Mouse (Mus musculus) T-helper 1 cell (primary cell): ENCODE measurements at regions not wholly inside any gene's neighbourhood (a gene's known extent, or its start where the extent isn't known, plus 50 kb on each side); places are given as distances from the start of the nearest gene placed in this dataset.

Source experiments
- in situ Hi-C: fragments of 300-600 bp; cut with MboI, MseI; formaldehyde crosslinking; loops from one replicate; pipeline ENCODE4 v1.15.1; 2025; ENCODE audit warnings: high pct_unique_total_duplicates

DNA sequence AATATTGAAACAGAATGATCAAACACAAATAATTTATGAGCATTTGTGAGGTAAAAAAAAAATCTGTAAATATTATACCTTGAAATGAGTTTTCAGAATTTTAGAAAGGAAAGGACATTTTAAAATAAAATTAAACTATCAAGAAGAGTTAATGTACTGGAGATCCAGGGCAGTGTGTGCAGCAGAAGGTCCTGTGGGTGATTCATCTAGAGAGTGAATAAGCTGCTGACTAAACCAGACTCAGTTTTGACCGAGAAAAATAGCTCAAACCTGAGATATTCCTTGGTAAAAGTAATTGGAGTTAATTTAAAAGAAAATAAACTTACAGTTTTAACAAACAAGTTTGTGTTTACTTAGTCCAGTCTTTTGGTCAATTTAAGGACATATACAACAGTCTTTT, 1118.6 kb upstream of the Celf2 start:
- in situ Hi-C loops, result no loop called here

DNA sequence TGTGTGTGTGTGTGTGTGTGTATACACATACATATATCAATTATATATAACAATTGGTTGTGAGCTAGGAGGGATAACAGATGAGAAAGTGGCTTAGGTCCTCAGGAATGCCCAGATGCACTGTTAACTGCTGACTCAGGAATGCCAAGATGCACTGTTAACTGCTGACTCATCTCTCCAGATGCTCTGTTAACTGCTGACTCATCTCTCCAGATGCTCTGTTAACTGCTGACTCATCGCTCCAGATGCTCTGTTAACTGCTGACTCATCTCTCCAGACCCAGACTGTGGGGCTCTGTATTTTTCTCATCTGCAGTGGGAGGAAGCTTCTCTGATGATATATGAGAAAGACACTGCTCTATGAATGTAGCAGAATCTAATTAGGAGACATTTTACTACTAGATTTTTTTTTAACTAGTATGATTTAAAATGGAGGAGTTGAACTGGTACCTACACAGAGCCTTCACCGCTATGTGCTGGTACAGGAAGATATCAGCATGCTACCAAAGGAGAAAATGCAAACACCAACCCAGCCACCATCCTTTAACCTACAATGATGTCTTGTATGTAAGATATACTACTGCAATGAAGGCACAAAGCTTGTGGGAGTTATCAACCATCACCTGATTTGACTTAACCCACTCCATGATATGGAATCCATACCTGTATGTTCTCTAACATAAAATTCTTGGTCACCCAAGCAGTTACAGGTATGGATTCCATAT, 1119.3 kb upstream of the Celf2 start:
- in situ Hi-C loops, result no loop called here

DNA sequence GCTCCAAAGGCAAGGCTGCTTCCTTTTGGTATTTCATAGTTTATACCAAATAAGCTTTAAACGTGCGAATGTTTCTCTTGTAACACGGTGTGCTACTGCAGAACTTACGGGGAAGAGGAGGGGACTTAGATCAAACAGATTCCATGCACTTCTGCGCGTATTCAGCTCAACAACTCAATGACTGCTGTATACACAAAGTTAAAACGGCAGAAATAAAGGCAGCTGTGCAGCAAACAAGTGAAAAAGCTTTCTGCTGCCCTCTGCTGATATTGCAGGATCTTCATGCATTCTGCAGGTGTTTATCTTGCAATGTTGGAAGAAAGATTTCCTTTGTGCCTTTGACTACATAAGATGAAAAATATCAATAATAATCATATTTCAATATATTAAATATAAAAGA, 1128.7 kb upstream of the Celf2 start:
- in situ Hi-C loops, result no loop called here

DNA sequence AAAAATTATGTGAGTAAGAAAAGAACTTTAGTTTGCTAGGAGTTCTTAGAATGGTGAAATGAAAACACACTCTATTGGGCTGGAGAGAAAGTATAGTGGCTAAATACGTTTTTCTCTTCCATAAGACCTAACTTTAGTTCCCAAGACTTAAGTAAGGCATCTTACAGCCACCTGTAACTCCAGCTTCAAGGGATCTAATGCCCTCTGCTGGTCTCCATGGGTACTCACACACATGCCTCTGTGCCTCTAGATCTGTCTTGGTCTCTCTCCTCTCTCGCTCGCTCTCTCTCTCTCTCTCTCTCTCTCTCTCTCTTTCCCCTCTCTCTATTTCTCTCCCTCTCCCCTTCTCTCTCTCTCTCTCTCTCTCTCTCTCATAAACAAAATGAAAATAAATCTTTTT, 1129.9 kb upstream of the Celf2 start:
- in situ Hi-C loops, result no loop called here

DNA sequence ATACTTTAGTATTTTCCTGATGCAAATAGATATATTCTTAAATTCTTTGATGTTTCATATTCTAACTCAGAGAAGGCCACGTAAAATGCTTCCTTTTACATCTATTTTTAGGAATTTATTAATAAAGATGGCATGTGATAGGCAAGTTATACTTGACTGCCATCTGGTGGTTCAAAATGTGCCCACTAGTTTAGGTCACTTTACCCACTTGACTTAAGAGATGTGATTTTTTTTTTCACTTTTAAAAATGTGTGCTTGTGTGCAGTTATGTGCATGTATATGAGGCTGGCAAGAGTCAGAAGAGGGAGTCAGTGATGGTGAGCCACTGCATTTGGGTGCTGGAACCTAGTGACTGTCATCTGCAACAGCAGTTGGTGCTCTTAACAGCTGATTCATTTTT, 1136.1 kb upstream of the Celf2 start:
- in situ Hi-C loops, result no loop called here

DNA sequence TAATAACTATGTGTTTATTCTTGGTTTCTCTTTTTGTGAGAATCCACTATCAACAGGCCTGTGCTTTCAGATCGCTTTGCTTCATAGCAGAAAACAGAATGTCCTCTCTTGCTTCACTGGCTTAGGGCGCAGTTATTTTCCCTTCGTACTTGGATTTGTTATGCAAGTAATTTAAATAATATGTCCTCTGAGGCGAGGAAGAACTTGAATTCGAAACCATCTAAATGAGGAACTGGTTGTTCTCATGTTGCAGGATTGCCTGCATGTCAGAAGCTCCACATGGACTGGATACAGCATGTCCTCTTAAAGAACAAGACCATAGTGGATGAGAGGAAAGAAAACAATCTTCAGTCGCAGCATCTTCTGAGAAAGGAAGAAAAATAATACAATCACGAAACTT, 1151.2 kb upstream of the Celf2 start:
- in situ Hi-C loops, result no loop called here

DNA sequence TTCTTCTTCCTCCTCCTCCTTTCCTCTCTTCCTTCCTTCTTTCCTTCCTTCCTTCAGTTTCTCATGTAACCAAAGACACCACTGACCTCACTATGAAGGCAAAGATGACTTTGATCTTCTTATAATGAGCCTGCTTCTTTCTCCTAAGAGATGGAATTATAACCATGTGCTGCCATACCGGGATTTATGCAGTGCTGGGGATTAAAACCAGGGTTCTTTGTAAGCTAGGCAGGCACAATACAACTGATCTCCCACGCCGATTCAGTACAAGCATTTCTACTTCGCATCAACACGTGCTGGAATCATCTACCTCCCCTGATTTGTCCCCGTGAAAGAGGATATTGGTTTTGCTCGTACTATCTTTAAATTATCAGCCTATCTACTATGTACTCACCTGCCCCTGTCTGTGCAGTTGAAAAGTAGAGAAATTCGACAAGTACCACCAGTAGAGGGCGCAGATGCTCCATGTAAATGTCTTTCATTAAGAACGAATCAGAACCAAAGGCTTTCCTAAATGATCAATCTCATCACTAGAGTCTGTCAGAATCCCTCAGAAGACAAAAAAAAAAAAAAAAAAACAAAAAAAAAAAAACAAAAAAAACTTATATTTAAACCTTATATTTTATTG, 1164.5 kb upstream of the Celf2 start:
- in situ Hi-C loops, result loop anchor here (5.0 to 10.0 kb wide), 3 partner anchors 1331 to 1603 kb away; no protein-coding TSS in a partner anchor

DNA sequence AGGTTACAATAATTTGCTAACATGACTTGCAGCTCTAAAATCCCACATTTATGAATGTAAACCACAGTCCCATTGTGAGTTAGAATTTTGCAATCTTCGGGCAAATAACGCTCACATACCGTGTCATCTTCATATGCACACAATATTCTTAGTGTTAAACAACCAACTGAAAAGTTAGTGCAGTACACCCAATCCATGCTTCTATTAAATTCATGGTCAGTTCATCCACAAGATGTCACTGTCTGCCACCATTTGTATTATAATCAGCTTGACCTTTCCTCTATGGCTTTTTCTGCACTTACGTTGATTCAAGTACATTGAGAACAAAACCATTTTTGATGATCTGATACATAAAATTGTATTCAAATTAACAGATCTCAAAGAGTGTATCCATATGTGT, 1166.2 kb upstream of the Celf2 start:
- in situ Hi-C loops, result loop anchor here (5.0 to 10.0 kb wide), 3 partner anchors 1217 to 1419 kb away; partner anchors contain the start of gene Gata3

DNA sequence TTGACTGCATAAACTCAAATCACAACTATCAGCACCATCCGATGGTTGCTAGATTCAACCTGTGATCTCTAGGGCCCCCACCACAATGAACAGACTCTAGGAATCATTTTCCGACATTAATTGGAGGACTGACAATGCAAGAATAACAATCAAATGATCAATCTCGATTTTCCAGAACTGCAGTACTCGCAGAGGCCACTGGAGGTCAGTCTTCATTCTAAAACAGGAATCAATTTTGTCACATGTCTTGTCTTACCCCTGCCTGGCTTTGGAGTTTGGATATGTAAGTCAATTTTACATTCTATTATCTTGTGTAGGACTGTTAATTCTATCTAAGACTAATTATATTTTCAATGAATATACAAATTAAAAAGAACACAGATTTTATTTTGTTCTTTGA, 1167.2 kb upstream of the Celf2 start:
- in situ Hi-C loops, result loop anchor here (5.0 to 10.0 kb wide), 3 partner anchors 1216 to 1418 kb away; partner anchors contain the start of gene Gata3

DNA sequence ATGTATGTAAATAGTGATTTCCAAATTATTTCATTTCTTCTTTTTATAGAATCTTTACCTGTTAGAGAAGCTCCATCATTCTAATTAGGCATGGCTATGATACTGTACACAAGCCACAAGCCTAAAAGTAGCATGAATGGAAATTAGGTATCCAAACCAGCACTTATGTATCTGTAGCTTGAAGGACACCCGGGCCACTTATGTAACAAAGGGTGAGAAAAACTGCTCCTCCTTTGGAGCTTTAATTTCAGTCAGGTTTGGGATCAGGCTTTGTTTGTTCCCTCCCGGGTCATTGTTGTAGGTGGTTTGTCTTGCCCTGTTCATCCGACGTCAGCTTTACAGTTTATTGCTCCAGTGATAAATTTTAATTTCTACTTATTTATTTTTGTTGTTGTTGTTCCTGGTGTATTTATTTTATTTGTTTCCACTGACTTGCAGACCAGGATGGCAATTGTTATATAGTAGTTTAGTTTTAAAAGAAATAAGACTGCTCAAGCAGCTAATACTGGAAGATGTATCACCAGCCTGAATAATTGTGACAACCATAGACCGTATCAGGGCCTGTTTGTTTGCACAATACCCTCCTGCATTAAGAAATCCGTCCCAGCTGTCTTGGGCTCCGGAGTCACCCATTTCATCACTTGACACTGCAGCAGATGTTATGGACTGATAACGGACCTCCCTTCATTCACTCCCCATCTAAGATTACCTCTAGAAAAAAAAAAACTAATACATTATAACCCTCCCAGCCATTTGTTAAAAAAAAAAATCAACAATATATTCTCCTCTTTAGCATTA, 1181.7 kb upstream of the Celf2 start:
- in situ Hi-C loops, result no loop called here

DNA sequence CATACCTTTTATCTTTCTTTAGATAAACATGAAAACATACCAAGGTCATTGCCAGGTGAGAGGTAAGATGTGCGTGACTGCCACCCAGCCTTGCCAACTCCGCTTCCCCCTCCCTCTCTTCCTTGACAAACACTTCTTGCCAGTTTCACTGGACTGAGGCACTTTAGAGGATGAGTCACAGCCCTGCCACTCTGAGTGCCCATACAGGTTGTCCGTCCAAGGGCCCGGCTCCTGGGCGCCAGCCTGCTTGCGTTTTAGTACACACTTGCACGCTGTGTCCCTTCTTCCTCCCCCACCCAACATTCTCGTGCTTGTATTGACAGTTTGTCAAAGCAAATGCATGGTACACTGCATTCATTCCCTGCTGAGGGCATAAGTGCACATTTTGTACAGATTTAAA, 1151.7 kb upstream of the 4930412O13Rik start:
- in situ Hi-C loops, result no loop called here

DNA sequence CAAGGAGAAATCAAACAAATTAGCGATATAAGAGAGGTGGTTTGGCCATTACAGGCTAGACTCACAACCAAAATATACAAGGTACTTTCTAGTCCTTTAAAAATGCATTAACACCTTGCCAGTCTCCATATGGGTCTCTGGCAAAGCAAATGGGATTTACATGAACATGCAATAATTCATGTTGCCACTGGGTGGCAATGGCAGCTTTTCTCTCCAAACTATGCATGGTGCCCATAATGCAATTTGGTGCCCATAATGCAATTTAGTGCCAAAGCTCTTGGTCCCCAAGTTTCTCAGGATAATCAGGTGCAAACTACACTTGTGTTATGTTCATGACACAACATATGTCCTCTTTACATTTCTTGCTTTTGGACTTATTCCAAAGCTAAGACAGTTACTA, 1126.9 kb upstream of the 4930412O13Rik start:
- in situ Hi-C loops, result no loop called here

DNA sequence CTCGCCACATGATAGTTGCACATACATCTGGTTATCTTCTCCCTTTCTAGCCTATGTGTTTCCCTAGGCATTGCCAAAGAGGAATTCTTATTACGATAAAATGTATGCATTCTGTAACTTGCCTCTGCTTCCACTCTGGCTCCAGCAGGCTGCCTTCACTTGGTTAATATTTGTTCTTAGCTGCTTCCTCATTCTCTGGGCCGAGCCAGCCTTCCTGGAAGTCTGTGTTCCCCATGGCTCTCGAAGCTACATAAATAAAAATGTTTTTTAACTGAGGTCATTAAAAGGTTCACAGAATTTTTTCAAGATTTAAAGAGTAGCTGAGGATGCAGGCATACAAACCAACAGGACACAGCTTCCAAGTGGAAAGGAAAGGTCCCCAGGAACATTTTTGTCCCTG, 1124.5 kb upstream of the 4930412O13Rik start:
- in situ Hi-C loops, result no loop called here

DNA sequence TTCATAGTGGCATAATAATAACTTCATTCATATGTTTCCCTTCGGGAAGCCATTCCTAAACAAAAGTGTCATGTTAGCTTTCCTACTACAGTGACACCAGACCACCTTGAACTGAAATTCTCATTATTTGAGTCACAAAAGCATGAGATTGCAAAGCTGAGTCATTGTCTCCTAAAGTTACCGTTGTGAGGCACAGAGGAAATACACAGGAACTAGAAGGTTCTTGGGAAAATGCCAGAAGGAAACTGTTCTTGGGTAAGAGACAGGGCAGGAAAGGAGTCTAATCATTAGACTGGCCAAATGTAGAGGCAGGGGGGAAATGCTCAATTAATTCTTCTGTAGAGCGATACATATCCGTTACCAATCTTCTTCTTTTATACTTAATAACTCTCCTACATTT, 1110.4 kb upstream of the 4930412O13Rik start:
- in situ Hi-C loops, result no loop called here

DNA sequence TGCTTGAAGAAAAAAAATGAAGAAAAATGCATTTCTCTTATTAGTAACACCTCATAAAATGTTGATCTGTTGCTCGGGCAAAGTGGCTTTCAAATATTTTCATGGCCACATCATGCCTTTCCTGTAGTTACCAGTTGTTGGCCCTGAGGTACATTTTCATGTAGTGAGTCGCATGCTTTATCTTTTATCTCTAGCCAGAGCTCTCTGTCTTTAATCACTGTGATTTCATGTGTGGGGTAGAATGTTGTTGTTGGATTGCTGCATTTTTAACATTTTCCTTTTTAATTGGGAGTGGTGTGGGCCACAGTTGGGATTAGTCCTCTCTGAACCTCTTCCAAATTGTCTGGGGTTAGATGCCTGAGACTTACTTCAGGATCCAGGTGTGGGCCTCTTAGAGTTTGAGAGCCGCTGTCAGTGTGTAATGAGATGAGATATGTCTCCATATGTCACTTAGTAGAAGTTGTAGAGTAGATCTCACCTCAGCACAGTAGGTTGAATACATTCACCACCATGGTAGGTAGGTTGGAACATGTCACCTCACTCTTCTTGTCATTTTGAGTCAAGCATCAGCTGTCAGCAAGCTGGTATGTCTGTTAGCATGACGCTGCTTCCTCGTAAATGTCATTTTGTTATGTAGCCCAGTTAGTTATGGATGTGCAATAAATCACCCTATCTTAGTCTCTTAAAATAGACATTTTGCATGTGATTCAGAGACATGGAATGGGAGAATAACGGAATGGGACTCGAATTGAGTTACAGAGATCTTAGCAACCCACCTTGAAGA, 1099.7 kb upstream of the 4930412O13Rik start:
- in situ Hi-C loops, result loop anchor here (10.0 kb wide), 1 partner anchor 1687 kb away; no protein-coding TSS in a partner anchor

DNA sequence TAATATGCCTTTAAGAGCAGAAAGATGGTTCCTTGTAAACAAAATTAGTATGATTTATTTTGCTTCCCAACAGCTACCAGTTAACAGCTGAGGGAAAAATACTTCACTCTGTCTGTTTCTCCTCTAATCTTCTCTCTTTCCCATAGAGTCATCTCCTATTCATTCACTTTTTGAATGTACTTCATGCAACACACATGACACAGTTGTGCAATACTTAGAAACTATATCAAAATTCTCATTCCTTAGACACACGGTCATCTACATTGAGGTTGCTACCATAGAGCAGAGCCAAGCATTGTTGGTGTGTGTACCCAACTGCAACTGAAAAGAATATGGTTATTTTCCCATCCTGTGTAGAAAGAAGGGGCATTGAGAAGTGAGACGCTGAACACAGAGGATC, 1098.8 kb upstream of the 4930412O13Rik start:
- in situ Hi-C loops, result loop anchor here (10.0 kb wide), 1 partner anchor 1687 kb away; no protein-coding TSS in a partner anchor

DNA sequence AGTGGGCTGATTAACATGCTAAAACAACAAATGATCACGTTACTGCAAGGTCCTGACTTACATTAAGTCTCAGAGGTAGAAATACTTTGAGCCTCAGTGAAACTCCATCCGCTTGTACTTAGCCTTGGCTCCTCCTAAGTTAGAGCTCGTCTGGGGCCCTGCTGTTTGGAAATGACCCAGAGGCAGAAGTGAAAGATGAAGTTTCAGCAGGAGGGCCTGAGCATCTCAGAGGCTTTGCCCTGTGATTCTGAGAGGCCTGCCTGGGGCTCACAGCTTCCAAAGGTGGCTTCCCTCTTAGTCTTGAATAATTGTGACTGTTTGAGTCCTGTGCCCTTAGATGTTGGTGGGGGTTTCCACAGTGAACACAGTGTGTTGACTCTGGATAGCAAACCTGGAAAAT, 1079.0 kb upstream of the 4930412O13Rik start:
- in situ Hi-C loops, result no loop called here

DNA sequence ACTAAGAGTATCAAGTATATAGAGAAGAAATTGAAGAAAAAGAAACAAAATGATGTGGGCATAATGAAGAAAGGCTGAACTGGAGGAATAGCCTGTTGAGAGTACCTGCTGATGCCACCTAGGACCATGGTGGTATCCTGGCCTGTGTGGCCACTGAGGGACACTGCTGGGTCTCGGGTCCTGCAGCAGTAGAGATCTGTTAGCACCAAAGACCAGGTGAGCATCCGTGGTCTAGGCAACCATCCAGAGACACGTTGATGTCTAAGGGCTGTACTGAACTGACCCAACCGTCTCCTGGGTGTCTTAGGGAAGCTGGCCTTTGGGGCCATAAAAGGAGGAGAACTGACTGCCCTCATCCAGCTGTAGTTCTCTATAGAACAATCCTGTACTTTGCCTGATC, 1071.4 kb upstream of the 4930412O13Rik start:
- in situ Hi-C loops, result no loop called here

DNA sequence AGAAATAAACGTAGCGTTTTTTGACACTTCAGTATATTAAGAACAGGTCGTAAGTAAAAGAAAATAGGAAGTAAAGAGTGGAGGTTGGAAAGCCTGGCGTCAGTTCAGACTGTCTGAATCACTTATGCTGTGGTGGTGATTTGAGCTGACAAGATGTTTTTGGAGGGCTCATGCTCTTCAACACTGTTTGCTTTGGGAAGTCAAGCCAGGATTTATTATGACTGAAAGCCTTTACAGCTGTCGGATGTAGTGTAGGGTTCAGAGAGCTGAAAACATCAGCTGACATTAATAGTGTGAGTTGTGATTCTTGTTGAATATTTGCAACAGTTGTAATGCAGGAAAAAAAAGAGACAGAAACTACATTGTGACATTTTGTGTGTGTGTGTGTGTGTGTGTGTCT, 1062.9 kb upstream of the 4930412O13Rik start:
- in situ Hi-C loops, result no loop called here

DNA sequence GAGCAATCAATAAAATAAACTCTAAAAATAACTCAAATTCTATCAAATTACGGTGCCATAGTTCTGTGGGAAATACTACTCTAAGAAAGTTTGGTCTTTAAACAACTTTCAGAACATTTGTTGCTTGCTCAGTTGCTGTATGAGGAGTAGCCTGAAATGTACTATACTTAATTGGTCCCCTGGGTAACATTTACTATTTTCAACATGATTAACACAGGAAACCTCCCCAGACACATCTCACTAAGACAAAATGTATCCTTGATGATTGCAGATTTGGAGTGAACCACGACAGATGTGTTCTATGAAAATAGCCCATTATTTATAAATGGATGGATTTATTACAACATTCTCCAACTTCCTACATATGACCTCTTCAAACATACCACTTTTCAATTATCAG, 1055.6 kb upstream of the 4930412O13Rik start:
- in situ Hi-C loops, result no loop called here
